Mouse (Mus musculus): Measurements from ENCODE around the gene Cyb5r4. TPM values are rescaled to one million over a fixed set of nuclear protein-coding genes. Genes with fewer than 3 reads are reported as not detected.

Gene Cyb5r4
- 8.9 and 9.5 TPM in 2 replicates for polyA plus RNA-seq (2012; rRNA removed; ENCODE audit: low replicate concordance)

DNA sequence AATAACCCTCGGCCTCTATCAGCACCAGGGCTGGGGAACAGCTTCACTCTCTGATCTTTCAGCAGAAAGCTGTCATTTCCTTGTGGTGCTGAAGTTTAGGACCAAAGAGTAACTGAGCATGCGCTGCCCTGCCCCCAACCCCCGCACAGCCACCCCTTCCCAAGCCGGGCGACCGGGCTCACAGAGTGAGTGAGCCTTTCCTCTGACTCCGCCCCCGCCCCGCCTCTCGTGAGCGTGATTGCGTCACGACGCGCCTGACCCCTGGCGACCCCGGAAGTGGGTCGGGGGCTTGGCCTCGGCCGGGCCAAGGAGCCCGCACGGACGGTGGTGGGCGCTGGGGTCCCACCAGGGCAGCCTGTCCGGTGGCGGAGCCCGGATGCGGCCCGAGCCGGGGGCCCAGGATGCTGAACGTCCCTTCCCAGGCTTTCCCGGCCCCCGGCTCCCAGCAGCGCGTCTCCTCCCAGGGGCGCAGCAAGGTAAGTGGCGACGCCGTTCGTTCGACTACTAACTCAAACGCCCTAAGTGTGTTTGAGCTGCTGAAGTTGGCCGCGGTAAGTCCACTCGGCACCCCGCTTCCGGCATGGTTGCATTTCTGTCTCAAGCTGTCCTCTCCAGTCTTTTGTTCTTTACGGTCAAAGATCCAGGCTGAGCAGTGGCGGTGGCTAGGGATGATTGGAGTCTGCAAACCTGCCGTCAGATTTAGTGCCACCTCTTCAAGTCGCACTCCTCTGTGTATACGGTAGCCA lies at the start of gene Cyb5r4:
TSS of gene Cyb5r4 (plus strand) at position 237 of the 746 bp plus-strand sequence.

GRCm38 (mm10) chr9:87015288-87015937 lies 6.4 kb upstream of the Cyb5r4 start, which contains the start of gene Ripply2:
TSS of gene Ripply2 (plus strand) at chr9:87015537.

Other genes starting within 250 kb of the Cyb5r4 start
- gene Snap91, start 141.4 kb upstream of the Cyb5r4 start, polyA plus RNA-seq (2012; rRNA removed; ENCODE audit: low replicate concordance) = 0.03 TPM in 1 of 2 replicates, not detected in the other
- gene Ripply2, start 6.5 kb upstream of the Cyb5r4 start, polyA plus RNA-seq (2012; rRNA removed; ENCODE audit: low replicate concordance) = not detected in 2 replicates
- gene Mrap2, start 122.3 kb downstream of the Cyb5r4 start, polyA plus RNA-seq (2012; rRNA removed; ENCODE audit: low replicate concordance) = not detected in 2 replicates
- 1.3 and 2.2 TPM in 2 replicates for gene Cep162, start 233.5 kb downstream of the Cyb5r4 start, polyA plus RNA-seq (2012; rRNA removed; ENCODE audit: low replicate concordance)